Mouse (Mus musculus) neural tube, embryonic 11.5 days (tissue): ENCODE data around the gene Col6a3. TPM values are rescaled to one million over a fixed set of nuclear protein-coding genes. Genes with fewer than 3 reads are reported as not detected.

Experiments used
- ATAC-seq: fragments of 200-750 bp; cut with Nextera tagmentation; 2 replicates; pipeline ENCODE4 v1.8.0; 2017; ENCODE audit warnings: moderate number of reproducible peaks, mild to moderate bottlenecking, moderate TSS enrichment, moderate library complexity; ENCODE audit not compliant: insufficient read depth, low FRiP score, low TSS enrichment
- DNase-seq: peaks from one replicate; pipeline ENCODE4 v3.0.0-alpha.2; 2015; ENCODE audit warnings: low spot score
- H3K27ac ChIP-seq: fragments of 300-500 bp; sonication (generic); 2 replicates; pipeline ENCODE4 v1.5.1; 2014; ENCODE audit warnings: low read depth, mild to moderate bottlenecking, low read length
- H3K27me3 ChIP-seq: fragments of 300-500 bp; sonication (generic); 2 replicates; pipeline ENCODE4 v1.6.1; 2014; ENCODE audit warnings: mild to moderate bottlenecking, low read length, mixed read lengths; ENCODE audit not compliant: control insufficient read depth, insufficient read depth
- H3K36me3 ChIP-seq: fragments of 300-500 bp; sonication (generic); 2 replicates; pipeline ENCODE4 v1.6.1; 2014; ENCODE audit warnings: mild to moderate bottlenecking, low read length, moderate library complexity, mixed read lengths; ENCODE audit not compliant: control insufficient read depth, insufficient read depth
- H3K4me1 ChIP-seq: fragments of 300-500 bp; sonication (generic); 2 replicates; pipeline ENCODE4 v1.6.1; 2014; ENCODE audit warnings: low read length, mixed read lengths; ENCODE audit not compliant: control insufficient read depth, insufficient read depth
- H3K4me2 ChIP-seq: fragments of 300-500 bp; sonication (generic); 2 replicates; pipeline ENCODE4 v1.6.1; 2014; ENCODE audit warnings: low read depth, mild to moderate bottlenecking, moderate library complexity
- H3K4me3 ChIP-seq: fragments of 300-500 bp; sonication (generic); 2 replicates; pipeline ENCODE4 v1.5.1; 2014; ENCODE audit warnings: low read depth, low read length
- H3K9ac ChIP-seq: fragments of 300-500 bp; sonication (generic); 2 replicates; pipeline ENCODE4 v1.6.1; 2014; ENCODE audit warnings: mild to moderate bottlenecking, low read length
- H3K9me3 ChIP-seq: fragments of 300-500 bp; sonication (generic); 2 replicates; pipeline ENCODE4 v1.6.1; 2016; ENCODE audit warnings: low read length; ENCODE audit not compliant: control insufficient read depth
- WGBS: fragments of 180-500 bp; shearing (Covaris S2); extraction: QIAGEN DNeasy Blood & Tissue Kit; methylation state at CpG from one replicate; pipeline ENCODE4 v1.1.7; 2014; 5-methylcytosine and 5-hydroxymethylcytosine counted together
- polyA plus RNA-seq: library from polyadenylated mRNA; unstranded; fragments of >200 nt; fragmentation: Nextera tagmentation; extraction: Ambion mirVana; gene quantifications from 2 replicates; pipeline ENCODE4 v1.2.1, GENCODE M21; 2014

The Col6a3 gene
- polyA plus RNA-seq, 1 experiment from 2014 or later: 10.1 TPM

DNA sequence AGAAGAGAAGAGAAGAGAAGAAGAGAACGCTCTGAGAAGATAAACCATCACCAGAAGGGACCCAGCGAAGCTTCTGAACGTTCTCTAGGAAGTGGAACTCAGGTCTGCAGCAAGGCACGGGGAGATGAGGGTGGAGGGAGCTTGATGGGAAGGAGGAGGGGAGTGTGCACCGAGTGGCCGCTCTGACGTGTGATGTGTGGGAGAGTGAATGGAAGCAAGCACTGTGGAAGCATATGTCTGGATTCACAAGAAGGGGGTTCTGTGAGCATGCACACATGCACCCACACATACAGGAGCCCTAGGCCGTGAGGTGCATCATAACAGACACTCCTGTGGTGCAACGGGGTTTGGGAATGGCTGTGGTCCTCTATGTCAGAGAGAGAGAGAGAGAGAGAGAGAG is 34.8 kb downstream of the Col6a3 start:
- 78% methylated on average over 9 of the region's 9 CpGs for WGBS

DNA sequence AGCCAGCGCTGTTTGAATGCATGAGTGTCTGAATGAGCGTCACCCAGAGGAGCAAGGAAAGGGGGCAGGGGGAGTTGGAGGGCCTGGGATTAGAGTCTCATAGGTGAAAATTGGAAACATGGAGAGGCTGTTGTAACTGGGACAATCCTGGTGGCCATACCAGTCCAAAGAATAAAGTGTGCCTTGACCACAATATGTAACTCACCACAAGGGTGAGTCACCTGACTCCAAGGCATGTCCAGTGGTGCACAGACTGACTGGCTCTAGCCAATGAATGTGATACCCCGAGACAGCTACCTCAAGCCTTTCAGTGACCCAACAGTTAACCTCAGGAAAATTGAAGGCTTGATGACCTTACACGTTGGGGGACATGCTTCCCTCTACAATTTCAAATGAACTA is 40.7 kb downstream of the Col6a3 start:
- H3K4me2 ChIP-seq: no peak overlapping the region
- H3K4me3 ChIP-seq: no peak overlapping the region
- no peak for ATAC-seq
- no peaks in the 10 kb centered on the region for H3K4me1 ChIP-seq
- 91% methylated on average over 4 of the region's 4 CpGs for WGBS
- no peaks in the 10 kb centered on the region for H3K9me3 ChIP-seq
- no peak overlapping the region for H3K9ac ChIP-seq
- no peaks in the 10 kb centered on the region for H3K27me3 ChIP-seq
- no peak for DNase-seq
- no peak overlapping the region for H3K27ac ChIP-seq
- no peaks in the 10 kb centered on the region for H3K36me3 ChIP-seq

More for the DNA sequence above, 34.8 kb downstream of the Col6a3 start:
- Histone ChIP-seq H3K36me3 (no peaks in the 10 kb centered on the region), H3K9ac (no peak overlapping the region), H3K4me1 (no peaks in the 10 kb centered on the region), H3K9me3 (no peaks in the 10 kb centered on the region), H3K27ac (no peak overlapping the region), H3K4me3 (no peak overlapping the region), H3K27me3 (no peaks in the 10 kb centered on the region), H3K4me2 (no peak overlapping the region)
- DNase-seq (no peak), ATAC-seq (no peak)

DNA sequence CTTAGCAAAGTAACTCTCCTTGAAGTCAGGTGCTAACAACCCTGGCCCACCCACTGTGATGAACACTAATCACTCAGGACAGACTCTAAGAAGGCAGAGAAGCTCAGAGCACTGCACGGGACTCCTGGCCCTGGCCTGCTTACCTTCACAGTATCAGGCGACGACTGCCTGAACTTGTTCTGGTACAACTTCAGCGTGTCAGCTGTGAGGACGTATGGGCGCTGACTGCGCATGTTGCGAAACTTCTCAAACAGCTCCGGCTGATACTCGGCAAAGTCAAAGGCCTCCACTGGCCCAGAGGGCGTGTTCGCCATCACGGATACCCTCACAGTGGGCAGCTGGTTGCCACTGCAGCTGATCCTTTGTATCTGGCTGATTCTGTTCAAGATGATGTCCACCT is 42.7 kb downstream of the Col6a3 start:
- Histone ChIP-seq H3K27me3 (no peaks in the 10 kb centered on the region), H3K36me3 (no peaks in the 10 kb centered on the region), H3K4me2 (no peak overlapping the region), H3K4me1 (no peaks in the 10 kb centered on the region), H3K27ac (no peak overlapping the region), H3K9ac (no peak overlapping the region), H3K9me3 (no peaks in the 10 kb centered on the region), H3K4me3 (no peak overlapping the region)
- ATAC-seq (no peak), DNase-seq (no peak)
- whole genome bisulfite sequencing: 84% methylated on average over 13 of the region's 13 CpGs

DNA sequence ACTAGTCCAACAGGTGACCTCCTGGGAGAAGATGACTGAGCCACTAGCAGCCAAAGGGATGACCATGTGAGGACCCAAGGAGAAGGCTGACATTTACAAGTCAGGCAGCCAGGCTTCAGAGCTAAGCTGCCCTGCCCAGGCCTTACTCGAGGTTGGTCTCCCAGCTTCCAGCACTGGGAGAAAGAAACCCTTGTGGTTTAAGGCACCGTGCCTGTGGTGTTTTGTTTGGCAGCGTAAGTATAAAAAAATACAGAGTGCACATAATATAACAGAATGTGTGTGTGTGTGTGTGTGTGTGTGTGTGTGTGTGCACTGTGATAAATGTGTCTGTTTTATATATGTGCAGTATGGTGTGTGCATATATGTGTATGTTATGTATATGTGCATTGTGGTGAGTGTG is 43.3 kb downstream of the Col6a3 start:
- H3K9me3 ChIP-seq: no peaks in the 10 kb centered on the region
- no peak overlapping the region for H3K4me2 ChIP-seq
- WGBS: 89% methylated on average over 3 of the region's 3 CpGs
- H3K27ac ChIP-seq: no peak overlapping the region
- ATAC-seq (no peak), DNase-seq (no peak)
- no peaks in the 10 kb centered on the region for H3K27me3 ChIP-seq
- no peaks in the 10 kb centered on the region for H3K4me1 ChIP-seq
- H3K9ac ChIP-seq: no peak overlapping the region
- H3K4me3 ChIP-seq: no peak overlapping the region
- no peaks in the 10 kb centered on the region for H3K36me3 ChIP-seq

DNA sequence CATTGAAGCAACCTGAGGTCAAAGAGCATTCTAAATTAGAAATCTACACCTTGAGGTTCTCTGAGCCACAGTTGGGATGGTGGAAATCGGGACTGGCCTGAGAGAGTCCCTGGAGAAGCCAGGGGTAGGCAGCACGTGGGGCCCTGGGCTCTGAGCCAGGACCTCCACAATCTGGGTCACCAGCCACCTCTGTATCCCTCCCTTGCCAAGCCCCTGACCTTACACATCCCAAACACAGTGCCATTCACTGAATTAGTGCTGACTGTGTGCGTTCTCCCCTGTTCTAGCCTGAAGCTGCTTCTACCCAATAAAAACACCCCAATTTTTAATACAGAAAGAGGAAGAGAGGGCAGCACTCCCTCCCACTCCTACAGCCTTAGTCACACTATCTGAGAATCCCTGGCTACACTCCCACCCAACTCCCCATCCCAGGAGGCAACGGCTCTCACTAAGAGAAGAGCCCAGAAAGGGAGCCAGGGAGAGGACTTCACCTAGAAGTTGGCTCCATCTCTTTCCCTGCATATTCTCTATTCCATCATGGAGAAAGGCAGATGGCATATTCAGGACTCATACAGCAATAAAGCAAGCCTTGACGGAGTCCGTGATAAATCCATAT is 46.4 kb downstream of the Col6a3 start:
- DNase-seq (no peak), ATAC-seq (no peak)
- Histone ChIP-seq H3K27ac (no peak overlapping the region), H3K4me2 (no peak overlapping the region), H3K9me3 (no peaks in the 10 kb centered on the region), H3K4me1 (no peaks in the 10 kb centered on the region), H3K36me3 (no peaks in the 10 kb centered on the region), H3K4me3 (no peak overlapping the region), H3K27me3 (no peaks in the 10 kb centered on the region), H3K9ac (no peak overlapping the region)
- 88% methylated on average over 6 of the region's 6 CpGs for WGBS

DNA sequence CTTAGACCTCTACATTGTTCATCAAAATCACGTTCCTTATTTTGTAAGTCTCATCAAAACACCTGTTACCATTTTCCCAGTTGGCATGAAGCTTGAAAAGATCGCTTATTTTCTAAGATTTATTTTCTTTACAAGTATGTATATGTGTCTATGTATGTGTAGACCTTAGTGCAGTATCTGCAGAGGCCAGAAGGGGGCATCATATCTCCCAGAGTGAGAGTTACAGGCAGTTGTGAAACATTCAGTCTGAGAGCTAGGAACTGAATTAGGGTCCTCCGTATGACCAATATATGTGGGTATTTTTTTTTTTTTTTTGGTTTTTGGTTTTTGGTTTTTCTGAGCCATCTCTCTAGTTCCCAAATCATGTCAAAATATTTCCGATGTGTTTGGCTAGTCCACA is 50.4 kb downstream of the Col6a3 start:
- no peak overlapping the region for H3K9ac ChIP-seq
- H3K4me3 ChIP-seq: no peak overlapping the region
- ATAC-seq (no peak), DNase-seq (no peak)
- H3K27me3 ChIP-seq: no peaks in the 10 kb centered on the region
- H3K4me2 ChIP-seq: no peak overlapping the region
- no peaks in the 10 kb centered on the region for H3K4me1 ChIP-seq
- H3K9me3 ChIP-seq: no peaks in the 10 kb centered on the region
- H3K36me3 ChIP-seq: no peaks in the 10 kb centered on the region
- WGBS: 90% methylated on average over 4 of the region's 4 CpGs
- H3K27ac ChIP-seq: no peak overlapping the region

DNA sequence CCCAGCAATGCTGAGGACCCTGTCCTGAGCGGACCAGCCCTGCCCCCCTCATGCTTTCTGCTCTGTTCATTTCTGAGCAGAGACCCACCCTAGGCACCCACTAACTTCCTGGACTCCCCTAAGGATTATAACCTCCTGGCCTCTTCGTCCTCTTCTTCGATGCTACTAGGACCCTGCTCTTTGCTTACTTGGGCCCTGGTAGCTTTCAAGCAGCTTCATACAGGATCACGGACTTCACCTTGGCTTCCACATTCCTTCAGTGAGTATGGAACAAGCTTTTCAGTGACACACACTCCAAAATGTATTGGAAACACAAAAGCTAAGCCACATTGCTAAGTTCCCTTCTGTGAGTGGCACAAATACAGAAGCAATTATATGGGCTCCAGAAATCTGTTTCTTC is 52.8 kb downstream of the Col6a3 start:
- DNase-seq (no peak), ATAC-seq (no peak)
- Histone ChIP-seq H3K4me3 (no peak overlapping the region), H3K27me3 (no peaks in the 10 kb centered on the region), H3K27ac (no peak overlapping the region), H3K4me1 (no peaks in the 10 kb centered on the region), H3K9me3 (no peaks in the 10 kb centered on the region), H3K4me2 (no peak overlapping the region), H3K36me3 (no peaks in the 10 kb centered on the region), H3K9ac (no peak overlapping the region)
- WGBS: 88% methylated on average over 4 of the region's 4 CpGs

DNA sequence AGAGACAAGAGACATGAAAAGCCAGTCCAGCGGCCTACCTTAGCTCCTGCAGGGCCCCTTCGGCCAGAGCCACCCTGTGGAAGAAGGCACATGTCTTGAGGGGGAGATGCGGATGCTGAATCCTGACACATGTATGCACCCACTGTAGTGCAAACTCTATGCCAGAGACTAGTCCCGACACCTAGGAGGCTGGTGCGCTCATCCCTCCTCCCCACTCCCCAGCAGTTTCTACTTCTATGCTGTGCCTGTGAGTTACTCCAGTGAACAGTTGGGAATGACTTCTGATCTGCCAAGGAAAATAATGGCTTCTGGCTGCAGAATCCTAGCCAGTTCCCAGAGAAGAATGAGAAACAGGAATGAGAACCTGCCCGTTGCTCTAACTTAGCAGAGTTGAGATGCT is 54.3 kb downstream of the Col6a3 start:
- H3K4me1 ChIP-seq: no peaks in the 10 kb centered on the region
- H3K27me3 ChIP-seq: no peaks in the 10 kb centered on the region
- no peaks in the 10 kb centered on the region for H3K9me3 ChIP-seq
- H3K9ac ChIP-seq: no peak overlapping the region
- H3K4me2 ChIP-seq: no peak overlapping the region
- H3K4me3 ChIP-seq: no peak overlapping the region
- no peak overlapping the region for H3K27ac ChIP-seq
- DNase-seq (no peak), ATAC-seq (no peak)
- no peaks in the 10 kb centered on the region for H3K36me3 ChIP-seq
- 88% methylated on average over 6 of the region's 6 CpGs for WGBS

DNA sequence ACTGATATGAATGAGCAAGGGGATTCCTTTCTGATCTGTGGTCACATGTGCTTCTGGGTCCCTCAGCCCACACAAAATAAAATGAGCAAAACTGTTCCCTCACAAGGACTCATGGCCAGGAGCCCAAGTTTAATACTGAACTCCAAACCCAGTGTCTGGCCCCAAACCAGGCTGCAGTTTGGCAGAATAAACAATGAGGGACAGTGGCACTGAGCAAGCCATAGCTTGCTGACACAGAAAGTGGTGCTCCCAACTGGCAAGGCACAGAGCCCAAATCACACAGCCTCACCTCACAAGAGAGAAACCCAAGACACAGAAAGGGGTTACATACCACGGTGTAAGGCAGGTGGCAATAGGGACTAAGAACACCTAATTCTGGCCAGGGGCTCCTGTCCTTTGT is 63.3 kb downstream of the Col6a3 start:
- Histone ChIP-seq H3K27ac (no peak overlapping the region), H3K4me3 (no peak overlapping the region), H3K9me3 (no peaks in the 10 kb centered on the region), H3K4me1 (peaks cover 4% of the 10 kb centered on the region), H3K36me3 (no peaks in the 10 kb centered on the region), H3K9ac (no peak overlapping the region), H3K27me3 (no peaks in the 10 kb centered on the region), H3K4me2 (no peak overlapping the region)
- no peak for DNase-seq
- no peak for ATAC-seq
- 84% methylated on average over 1 of the region's 1 CpGs for WGBS
